Mouse (Mus musculus) C2C12 (cell line): ENCODE data around the gene Fam173a. TPM values are rescaled to one million over a fixed set of nuclear protein-coding genes. Genes with fewer than 3 reads are reported as not detected.

Experiments used
- H3K27me3 ChIP-seq: one replicate; pipeline ENCODE4 v1.6.1; 2011; ENCODE audit not compliant: control insufficient read depth, insufficient read depth, insufficient read length
- H3K36me3 ChIP-seq: one replicate; pipeline ENCODE4 v1.6.1; 2011; ENCODE audit not compliant: control insufficient read depth, insufficient read depth
- H3K4me3 ChIP-seq: one replicate; pipeline ENCODE4 v1.5.1; 2011; ENCODE audit warnings: mild to moderate bottlenecking, control low read depth; ENCODE audit not compliant: poor library complexity, insufficient read depth, severe bottlenecking
- H3K79me2 ChIP-seq: one replicate; pipeline ENCODE4 v1.6.1; 2011; ENCODE audit not compliant: control insufficient read depth, insufficient read depth
- H3K79me3 ChIP-seq: one replicate; pipeline ENCODE4 v1.6.1; 2011; ENCODE audit warnings: low read depth, control low read depth
- H3ac ChIP-seq: one replicate; pipeline ENCODE3; 2011; ENCODE audit warnings: low read depth; ENCODE audit not compliant: control insufficient read depth, insufficient read length
- CEBPB ChIP-seq: IDR thresholded peaks from one replicate; pipeline ENCODE4 v1.6.1; 2011; ENCODE audit warnings: low read depth, mild to moderate bottlenecking, control low read depth, moderate library complexity
- CTCF ChIP-seq: IDR thresholded peaks from one replicate; pipeline ENCODE4 v1.5.1; 2011; ENCODE audit not compliant: control insufficient read depth, insufficient read depth, insufficient read length
- FOSL1 ChIP-seq: IDR thresholded peaks from one replicate; pipeline ENCODE4 v1.8.0; 2011; ENCODE audit warnings: mild to moderate bottlenecking, low read length; ENCODE audit not compliant: poor library complexity, insufficient read depth, severe bottlenecking
- MAX ChIP-seq: IDR thresholded peaks from one replicate; pipeline ENCODE4 v1.6.1; 2011; ENCODE audit warnings: mild to moderate bottlenecking, control low read depth
- MYOD1 ChIP-seq: IDR thresholded peaks from one replicate; pipeline ENCODE4 v1.6.1; 2011; ENCODE audit warnings: low read depth; ENCODE audit not compliant: control insufficient read depth, insufficient read length
- MYOG ChIP-seq: IDR thresholded peaks from one replicate; pipeline ENCODE4 v1.6.1; 2011; ENCODE audit not compliant: control insufficient read depth, insufficient read length; ENCODE audit errors: extremely low read depth
- USF1 ChIP-seq: IDR thresholded peaks from one replicate; pipeline ENCODE4 v1.6.1; 2011; ENCODE audit warnings: low read depth, mild to moderate bottlenecking, control low read depth, moderate library complexity
- polyA plus RNA-seq: library from polyadenylated mRNA; unstranded; fragments of >200 nt; fragmentation: generic; extraction: Trizol; gene quantifications from one replicate; pipeline ENCODE4 v1.2.1, GENCODE M21; 2012; ENCODE audit warnings: missing spikeins

Gene Fam173a
- polyA plus RNA-seq, 1 experiment: 46.0 TPM

- H3K4me3 ChIP-seq: no peak overlapping the region
- peaks cover 2% of the 10 kb centered on the region for H3K79me3 ChIP-seq
- H3K79me2 ChIP-seq: peaks cover 19% of the 10 kb centered on the region
- no peaks in the 10 kb centered on the region for H3K36me3 ChIP-seq
- no peak overlapping the region for H3ac ChIP-seq
- no peaks in the 10 kb centered on the region for H3K27me3 ChIP-seq
- TF ChIP-seq MYOG (no peak), MYOD1 (no peak), FOSL1 (peak; percentile 71), MAX (no peak), CEBPB (peak; percentile 11), USF1 (peak; percentile 66), CTCF (no peak)
Measured at GRCm38 (mm10) chr17:25756378-25757242, 36.1 kb downstream of the Fam173a start.

- Histone ChIP-seq H3K27me3 (no peaks in the 10 kb centered on the region), H3K79me2 (peaks cover 19% of the 10 kb centered on the region), H3K79me3 (peaks cover 2% of the 10 kb centered on the region), H3K36me3 (no peaks in the 10 kb centered on the region), H3ac (no peak overlapping the region), H3K4me3 (no peak overlapping the region)
- TF ChIP-seq CEBPB: no peak
- no peak for TF ChIP-seq CTCF
- TF ChIP-seq MAX: no peak
- TF ChIP-seq MYOD1: no peak
- TF ChIP-seq MYOG: no peak
- no peak for TF ChIP-seq FOSL1
- TF ChIP-seq USF1: no peak
Measured at GRCm38 (mm10) chr17:25755627-25756377, 36.9 kb downstream of the Fam173a start.

GRCm38 (mm10) chr17:25755086-25755485 is 37.6 kb downstream of the Fam173a start:
- Histone ChIP-seq H3K4me3 (no peak overlapping the region), H3K36me3 (no peaks in the 10 kb centered on the region), H3K79me3 (peaks cover 2% of the 10 kb centered on the region), H3ac (no peak overlapping the region), H3K79me2 (peaks cover 19% of the 10 kb centered on the region), H3K27me3 (no peaks in the 10 kb centered on the region)
- TF ChIP-seq CEBPB: no peak
- no peak for TF ChIP-seq FOSL1
- no peak for TF ChIP-seq MYOG
- TF ChIP-seq CTCF: no peak
- no peak for TF ChIP-seq MYOD1
- TF ChIP-seq MAX: no peak
- TF ChIP-seq USF1: no peak

DNA sequence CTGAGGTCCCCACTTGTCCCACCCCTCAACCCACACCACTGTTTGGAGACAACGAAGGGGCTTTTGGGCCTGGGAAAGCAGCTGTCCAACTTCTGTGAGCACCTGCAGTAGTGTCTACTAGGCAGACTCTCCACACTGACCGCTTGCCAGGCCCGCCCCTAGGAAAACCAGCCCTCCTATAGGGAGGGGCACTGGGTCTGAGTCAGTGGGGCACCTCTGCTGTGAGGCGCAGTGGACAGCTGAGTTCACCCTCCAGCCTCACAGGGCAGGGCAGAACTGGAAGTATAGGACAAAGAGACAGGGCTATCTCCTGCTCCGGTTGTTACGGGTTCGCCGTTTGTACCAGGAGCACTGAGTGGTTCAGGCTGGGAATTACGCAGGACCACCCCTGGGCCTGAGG is 38.5 kb downstream of the Fam173a start, which contains the start of gene Msln:
Gene Msln (minus strand): TSS at position 138 of the 400 bp plus-strand sequence.
- Histone ChIP-seq H3K27me3 (no peaks in the 10 kb centered on the region), H3K4me3 (peak within 1 kb of the TSS; percentile 16), H3K36me3 (no peaks in the 10 kb centered on the region), H3K79me2 (peaks cover 19% of the 10 kb centered on the region), H3K79me3 (peaks cover 2% of the 10 kb centered on the region), H3ac (peak within 1 kb of the TSS; percentile 45)
- no peak for TF ChIP-seq USF1
- TF ChIP-seq CEBPB: no peak

- H3K27me3 ChIP-seq: no peaks in the 10 kb centered on the region
- TF ChIP-seq USF1 (no peak), MAX (no peak), FOSL1 (no peak), CTCF (no peak), MYOG (no peak), MYOD1 (no peak), CEBPB (no peak)
- no peaks in the 10 kb centered on the region for H3K36me3 ChIP-seq
- no peak overlapping the region for H3K4me3 ChIP-seq
- H3K79me2 ChIP-seq: peaks cover 19% of the 10 kb centered on the region
- H3ac ChIP-seq: no peak overlapping the region
- H3K79me3 ChIP-seq: peaks cover 2% of the 10 kb centered on the region
Measured at GRCm38 (mm10) chr17:25751446-25751845, 41.3 kb downstream of the Fam173a start.
